Mouse (Mus musculus) brown adipose tissue, adult 24 weeks (tissue): ENCODE measurements around the gene Mphosph10. TPM values are rescaled to one million over a fixed set of nuclear protein-coding genes. Genes with fewer than 3 reads are reported as not detected.

Experiments used
- H3K27ac ChIP-seq: fragments of 200-500 bp; replicated peaks from 2 replicates; pipeline ENCODE4 v1.5.1; 2012; ENCODE audit warnings: low read depth, mild to moderate bottlenecking, low read length
- H3K4me1 ChIP-seq: fragments of 200-500 bp; 2 replicates; pipeline ENCODE4 v1.6.1; 2012; ENCODE audit warnings: low read length, mixed read lengths; ENCODE audit not compliant: control insufficient read depth, insufficient read depth, insufficient read length
- H3K4me3 ChIP-seq: fragments of 200-500 bp; 2 replicates; pipeline ENCODE4 v1.5.1; 2012; ENCODE audit warnings: low read depth, mild to moderate bottlenecking, low read length, moderate library complexity; ENCODE audit not compliant: insufficient read depth
- polyA plus RNA-seq: library from polyadenylated mRNA; stranded (reverse); fragments of >200 nt; gene quantifications from 2 replicates; pipeline ENCODE4 v1.2.4, GENCODE M21; 2012; ENCODE audit not compliant: missing spikeins, insufficient read depth, insufficient read length

Gene Mphosph10
- polyA plus RNA-seq, 1 experiment, result 19.6 TPM

DNA sequence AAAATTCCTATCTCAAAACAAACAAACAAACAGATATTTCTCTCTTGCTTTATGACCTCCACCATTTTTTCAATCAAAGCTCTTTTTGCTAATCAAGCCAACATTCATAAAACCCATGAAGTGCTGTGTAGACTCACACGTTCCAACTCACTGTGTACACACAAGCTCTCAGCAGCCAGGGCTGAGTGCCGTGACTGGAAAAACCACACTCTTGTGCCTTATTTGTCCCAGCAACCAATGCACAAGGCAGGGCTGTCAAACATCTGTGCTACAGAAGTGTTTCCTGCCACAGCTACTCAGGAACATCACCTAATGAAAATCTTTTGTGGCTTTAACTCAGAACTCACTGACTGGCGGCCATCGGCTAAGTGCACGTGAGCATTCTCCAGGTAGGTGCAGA is 26.2 kb downstream of the Mphosph10 start:
- Histone ChIP-seq H3K4me1 (0 out of 2 replicates have a peak, but pooled peaks cover 2% of the 10 kb centered on the region), H3K4me3 (no peak overlapping the region), H3K27ac (no peak overlapping the region)

DNA sequence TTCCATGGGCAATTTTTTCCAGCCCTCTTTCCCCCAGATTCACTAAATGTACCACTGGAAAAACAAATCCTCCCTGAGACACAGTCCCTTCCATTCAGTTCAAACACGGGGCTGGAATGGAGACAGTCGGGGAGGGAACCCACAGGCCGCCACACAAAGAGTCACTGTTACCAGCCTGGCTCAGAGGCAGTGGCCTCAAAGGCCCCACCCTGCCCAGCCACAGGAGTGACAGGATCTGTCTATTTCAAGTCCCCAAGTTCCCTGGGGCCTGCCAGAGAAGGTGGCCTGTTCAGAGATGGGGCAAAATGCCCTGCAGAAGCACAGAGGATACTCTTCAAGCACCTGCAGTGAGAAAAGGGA is 31.5 kb downstream of the Mphosph10 start:
- Histone ChIP-seq H3K27ac (no peak overlapping the region), H3K4me1 (no peaks in the 10 kb centered on the region), H3K4me3 (no peak overlapping the region)

DNA sequence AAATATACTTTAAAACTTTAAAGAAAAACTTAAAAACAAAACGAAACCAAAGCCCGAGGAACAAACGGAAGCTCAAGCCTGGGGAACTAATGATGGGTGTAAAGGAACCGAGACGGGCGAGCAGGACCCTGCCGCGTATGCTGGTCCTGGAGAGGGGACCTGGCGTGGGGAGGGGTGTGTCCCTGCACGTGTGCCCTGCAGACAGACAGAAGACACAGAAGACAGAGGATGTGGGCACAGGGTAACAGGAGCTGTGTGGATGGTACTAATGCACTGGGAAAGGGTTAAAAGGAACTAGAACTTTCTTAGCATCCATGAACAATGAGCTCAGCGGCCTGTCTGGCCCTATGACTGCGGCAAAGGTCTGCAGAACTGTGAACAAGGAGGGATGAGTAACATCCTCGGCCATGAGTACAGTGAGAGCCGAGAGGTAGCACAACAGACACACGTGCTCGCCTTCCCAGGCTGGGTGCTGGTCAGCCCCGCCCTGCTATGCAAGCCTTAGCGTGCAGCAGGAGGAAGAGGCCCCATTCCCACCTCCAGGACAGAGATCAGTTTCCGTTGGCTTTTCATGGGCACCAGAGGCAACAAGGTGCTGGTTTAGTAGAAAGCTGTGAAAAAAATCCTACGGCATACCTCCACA is 32.0 kb downstream of the Mphosph10 start:
- no peaks in the 10 kb centered on the region for H3K4me1 ChIP-seq
- H3K27ac ChIP-seq, result no peak overlapping the region
- H3K4me3 ChIP-seq, result no peak overlapping the region

DNA sequence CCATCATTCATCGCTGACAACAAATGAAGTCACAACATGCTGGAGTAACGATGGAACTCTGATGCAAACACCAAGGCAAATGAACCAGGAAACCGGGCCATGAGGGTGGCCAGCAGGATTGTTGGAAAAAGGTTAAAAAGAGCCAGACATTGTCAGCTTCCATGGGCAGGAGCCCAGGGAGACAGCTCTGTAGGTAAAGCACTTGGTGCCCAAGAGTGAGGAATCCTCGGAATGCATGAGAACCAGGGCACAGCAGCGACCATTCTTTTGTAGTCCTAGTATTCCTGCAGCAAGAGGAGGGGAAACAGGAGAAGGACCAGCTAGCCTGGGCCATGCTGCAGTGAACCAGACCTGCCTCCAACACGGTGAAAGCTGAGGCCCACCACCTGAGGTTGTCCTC is 33.4 kb downstream of the Mphosph10 start:
- Histone ChIP-seq H3K27ac (no peak overlapping the region), H3K4me3 (no peak overlapping the region), H3K4me1 (no peaks in the 10 kb centered on the region)

DNA sequence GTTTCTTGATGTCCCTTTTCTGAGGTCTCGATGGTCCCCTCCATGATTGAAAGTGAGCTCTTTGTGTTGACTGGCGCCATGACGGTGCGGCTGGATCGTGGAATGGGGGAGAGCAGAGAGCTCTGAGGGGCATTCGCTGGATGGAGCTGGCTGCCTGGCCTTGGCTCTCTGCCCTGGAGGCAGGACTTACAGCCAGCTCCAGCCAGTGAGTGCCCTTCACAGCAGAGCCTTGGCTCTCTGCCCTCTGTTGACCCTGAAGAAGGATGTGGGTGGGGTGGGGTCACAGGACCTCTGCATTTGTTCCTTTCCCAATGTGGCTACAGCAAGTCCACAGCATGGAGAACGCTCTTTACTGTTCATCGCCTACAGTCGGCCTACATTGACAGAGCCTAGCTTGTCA is 34.7 kb downstream of the Mphosph10 start:
- no peak overlapping the region for H3K4me3 ChIP-seq
- H3K4me1 ChIP-seq, result no peaks in the 10 kb centered on the region
- H3K27ac ChIP-seq, result 0 out of 2 replicates have a peak overlapping the region, but pooled peaks have one; percentile 33

DNA sequence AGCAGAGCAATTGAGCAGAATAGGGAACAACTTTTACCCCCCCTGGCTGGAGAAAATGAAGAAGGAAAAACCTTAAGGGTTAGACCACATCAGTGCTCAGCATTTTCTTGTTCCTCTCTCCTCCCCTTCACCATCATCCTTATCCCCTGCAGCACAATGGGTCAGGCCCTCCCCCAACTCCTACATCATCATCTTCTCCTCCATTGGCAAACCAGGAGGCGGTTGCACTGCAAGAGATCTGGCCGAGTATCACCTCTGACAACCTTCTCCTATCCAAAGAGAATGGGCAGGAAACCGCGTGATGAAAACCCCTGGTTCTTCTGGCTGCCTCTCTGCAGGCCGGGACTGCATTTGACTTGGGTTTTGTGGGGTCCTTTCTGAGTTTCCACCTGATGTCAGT is 35.4 kb downstream of the Mphosph10 start:
- no peaks in the 10 kb centered on the region for H3K4me1 ChIP-seq
- H3K27ac ChIP-seq, result no peak overlapping the region
- H3K4me3 ChIP-seq, result no peak overlapping the region

DNA sequence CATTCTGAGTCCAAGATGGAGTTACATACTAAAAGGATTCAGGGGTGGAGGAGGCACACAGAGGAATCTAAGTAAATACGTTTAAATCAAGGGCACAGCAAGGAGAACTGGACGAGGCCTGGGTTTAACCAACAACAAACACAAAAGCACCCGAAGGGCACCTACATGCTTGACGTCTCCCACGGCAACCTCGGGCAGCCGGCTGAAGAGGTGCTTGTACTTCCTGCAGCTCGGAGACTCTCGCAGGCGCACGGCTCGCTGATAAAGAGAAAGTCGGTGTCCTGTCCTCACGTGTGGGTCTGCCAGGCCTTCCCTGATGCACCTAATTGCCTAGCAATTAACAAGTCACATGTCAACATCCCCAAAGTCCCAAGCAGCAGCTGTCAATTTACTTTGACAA is 37.9 kb downstream of the Mphosph10 start:
- H3K4me3 ChIP-seq, result no peak overlapping the region
- H3K27ac ChIP-seq, result no peak overlapping the region
- no peaks in the 10 kb centered on the region for H3K4me1 ChIP-seq

DNA sequence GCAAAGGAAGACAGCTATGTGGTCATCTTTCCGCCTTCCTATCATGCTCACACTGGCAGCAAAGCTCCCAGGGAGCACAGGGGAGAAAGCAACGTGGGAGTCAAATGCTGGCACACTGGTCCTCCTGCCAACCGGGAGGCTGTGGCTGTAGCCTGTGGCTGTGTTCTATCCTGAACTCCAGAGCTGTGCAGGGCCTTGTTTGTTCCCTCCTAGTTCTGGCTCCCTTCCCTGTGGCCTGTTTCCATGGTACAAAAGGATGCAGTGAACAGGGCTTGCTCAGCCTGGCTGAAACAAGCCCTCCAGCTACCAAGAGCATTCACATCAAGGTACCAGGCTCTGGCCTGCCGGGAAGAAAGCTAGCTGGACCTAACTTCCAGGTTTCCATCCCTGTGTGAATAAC is 41.0 kb downstream of the Mphosph10 start:
- Histone ChIP-seq H3K4me1 (no peaks in the 10 kb centered on the region), H3K4me3 (no peak overlapping the region), H3K27ac (no peak overlapping the region)

DNA sequence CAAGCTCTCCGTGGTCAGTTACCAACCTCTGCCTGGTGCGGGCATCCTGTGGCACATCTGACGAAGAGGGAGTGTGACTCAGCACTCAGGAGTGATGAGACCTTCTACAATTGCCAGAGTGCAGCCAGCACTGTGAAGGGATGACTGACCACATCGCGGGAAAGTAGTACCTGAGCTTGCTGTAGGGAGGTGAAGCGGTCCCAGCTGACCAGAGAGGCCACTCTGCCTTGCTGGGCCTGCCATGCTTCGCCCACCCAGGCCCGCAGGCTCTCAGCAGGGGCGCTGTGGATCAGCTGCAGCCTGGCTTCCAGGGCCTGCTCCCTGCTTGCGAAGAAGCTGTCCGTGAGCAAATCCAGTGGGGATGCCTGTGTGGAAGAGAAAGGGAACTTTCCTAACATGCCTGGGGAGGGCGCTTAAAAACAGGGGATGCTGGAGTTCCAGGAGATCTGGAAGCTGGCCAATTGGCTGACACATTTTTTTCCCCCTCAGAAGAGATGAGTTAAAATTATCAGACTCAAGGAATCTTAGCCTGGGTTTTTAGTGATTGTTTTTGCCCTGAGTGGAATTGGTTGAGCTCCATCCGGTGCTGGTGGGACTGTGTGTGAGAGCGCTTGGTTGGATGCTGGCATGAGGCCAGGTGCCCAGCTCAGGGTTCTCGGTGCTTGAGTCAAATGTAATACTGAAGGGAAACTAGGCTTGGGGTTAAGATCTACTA is 42.8 kb downstream of the Mphosph10 start:
- H3K4me1 ChIP-seq, result no peaks in the 10 kb centered on the region
- H3K27ac ChIP-seq, result no peak overlapping the region
- H3K4me3 ChIP-seq, result no peak overlapping the region

DNA sequence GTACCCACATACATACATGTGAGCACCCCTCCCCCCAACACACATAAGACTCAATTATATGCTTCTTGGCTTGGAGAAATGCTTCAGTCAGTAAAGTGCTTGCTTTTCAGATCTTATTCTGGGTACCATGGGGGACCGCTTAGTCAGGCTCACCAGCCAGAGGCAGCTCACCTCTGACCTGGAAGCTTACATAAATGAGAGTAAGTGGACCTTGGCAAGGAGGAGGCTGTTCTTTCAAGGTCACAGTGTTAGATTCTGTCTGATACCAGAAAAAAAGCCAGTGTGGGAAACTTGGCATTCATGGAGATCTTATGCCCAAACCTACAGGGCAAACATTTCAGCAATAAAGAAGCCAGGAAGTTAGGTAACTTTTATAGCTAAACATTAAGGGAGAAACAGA is 44.3 kb downstream of the Mphosph10 start:
- peak overlapping the region; percentile 54 for H3K27ac ChIP-seq
- H3K4me1 ChIP-seq, result no peaks in the 10 kb centered on the region
- H3K4me3 ChIP-seq, result no peak overlapping the region

DNA sequence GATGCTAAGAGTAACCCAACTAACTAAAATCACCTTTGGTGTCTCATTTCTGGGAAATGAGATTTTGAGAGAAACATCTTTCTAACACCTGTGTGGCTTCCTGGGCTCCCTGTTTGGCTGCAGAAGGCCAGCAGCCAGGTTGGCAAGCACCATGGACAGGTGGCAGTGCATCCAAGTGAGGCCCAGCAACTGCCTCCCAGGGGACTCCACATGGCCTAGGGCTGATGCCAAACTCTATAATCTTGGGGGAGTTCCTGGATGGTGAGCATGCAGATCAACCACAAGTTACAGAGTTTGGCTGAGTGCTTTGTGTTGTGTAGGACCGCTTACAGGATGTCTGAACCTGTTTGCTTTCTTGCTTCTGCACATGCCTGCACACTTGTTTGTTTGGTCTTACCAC is 59.4 kb downstream of the Mphosph10 start:
- Histone ChIP-seq H3K27ac (no peak overlapping the region), H3K4me3 (no peak overlapping the region), H3K4me1 (no peaks in the 10 kb centered on the region)

DNA sequence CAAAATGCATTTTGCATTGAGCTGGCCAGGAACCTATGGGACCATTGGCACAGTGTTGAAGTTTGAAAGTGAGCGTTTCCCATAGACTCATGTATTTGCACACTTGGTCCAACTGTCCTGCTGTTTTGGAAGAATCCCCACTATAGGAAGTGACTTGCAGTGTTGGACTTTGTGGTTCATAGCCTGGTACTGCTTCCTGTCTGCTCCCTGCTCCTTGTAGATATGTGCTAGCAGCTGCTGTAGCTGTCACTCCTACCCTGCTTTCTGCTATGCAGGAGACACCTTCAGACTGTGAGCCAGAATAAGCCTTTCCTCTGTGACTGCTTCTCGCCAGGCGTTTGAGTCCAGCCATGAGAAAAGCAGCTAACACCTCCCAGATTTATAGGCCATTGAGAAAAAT is 60.8 kb downstream of the Mphosph10 start:
- no peak overlapping the region for H3K4me3 ChIP-seq
- no peak overlapping the region for H3K27ac ChIP-seq
- H3K4me1 ChIP-seq, result no peaks in the 10 kb centered on the region

DNA sequence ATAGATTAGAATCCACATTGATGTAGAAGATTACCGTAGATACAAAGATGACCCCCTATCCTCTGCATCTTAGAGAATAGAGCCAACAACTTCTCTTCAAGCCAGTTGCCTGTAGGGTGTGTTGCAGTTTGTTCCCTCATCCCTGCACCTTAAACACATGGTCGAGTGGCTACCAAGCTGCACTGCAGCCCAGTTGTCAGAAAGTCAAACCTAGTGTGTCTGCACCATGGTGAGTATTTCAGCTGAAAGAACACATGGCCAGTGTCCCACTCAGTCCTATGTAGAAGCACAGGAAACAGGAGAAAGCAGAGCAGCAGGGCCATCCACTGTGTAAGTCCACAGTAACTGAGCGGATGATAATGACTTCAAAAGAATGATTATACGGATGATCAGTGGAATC is 64.6 kb downstream of the Mphosph10 start:
- H3K4me1 ChIP-seq, result no peaks in the 10 kb centered on the region
- H3K27ac ChIP-seq, result no peak overlapping the region
- no peak overlapping the region for H3K4me3 ChIP-seq

DNA sequence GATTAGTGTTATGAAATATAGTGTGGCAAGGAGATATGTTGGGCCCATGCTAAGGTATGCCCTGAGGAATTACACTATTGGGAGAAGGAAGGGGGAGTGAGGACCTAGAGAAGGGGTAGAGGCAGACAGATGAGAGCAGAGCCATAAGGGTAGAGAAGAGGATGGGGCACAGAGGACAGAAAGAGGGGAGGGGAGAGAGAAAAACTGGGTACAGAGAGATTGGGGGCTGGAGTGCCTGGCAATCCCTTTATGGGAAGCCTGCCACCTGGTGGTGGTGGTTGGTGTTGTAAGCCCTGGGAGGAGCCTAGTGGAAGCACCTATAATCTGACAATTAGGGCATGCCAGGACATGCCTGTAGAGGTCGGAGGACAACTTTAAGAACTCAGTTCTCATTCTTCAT is 65.2 kb downstream of the Mphosph10 start:
- Histone ChIP-seq H3K4me1 (no peaks in the 10 kb centered on the region), H3K27ac (no peak overlapping the region), H3K4me3 (no peak overlapping the region)
